Mouse (Mus musculus) liver, postnatal 0 days (tissue): ENCODE measurements around the gene Sv2a.

Source experiments
- CTCF ChIP-seq: sonication (generic); IDR thresholded peaks from 2 replicates; pipeline ENCODE4 v1.5.1; 2016; ENCODE audit warnings: antibody characterized with exemption, low read depth
- EP300 ChIP-seq: IDR thresholded peaks from 2 replicates; pipeline ENCODE4 v1.6.1; 2016; ENCODE audit warnings: antibody characterized with exemption, low read depth, mild to moderate bottlenecking

DNA sequence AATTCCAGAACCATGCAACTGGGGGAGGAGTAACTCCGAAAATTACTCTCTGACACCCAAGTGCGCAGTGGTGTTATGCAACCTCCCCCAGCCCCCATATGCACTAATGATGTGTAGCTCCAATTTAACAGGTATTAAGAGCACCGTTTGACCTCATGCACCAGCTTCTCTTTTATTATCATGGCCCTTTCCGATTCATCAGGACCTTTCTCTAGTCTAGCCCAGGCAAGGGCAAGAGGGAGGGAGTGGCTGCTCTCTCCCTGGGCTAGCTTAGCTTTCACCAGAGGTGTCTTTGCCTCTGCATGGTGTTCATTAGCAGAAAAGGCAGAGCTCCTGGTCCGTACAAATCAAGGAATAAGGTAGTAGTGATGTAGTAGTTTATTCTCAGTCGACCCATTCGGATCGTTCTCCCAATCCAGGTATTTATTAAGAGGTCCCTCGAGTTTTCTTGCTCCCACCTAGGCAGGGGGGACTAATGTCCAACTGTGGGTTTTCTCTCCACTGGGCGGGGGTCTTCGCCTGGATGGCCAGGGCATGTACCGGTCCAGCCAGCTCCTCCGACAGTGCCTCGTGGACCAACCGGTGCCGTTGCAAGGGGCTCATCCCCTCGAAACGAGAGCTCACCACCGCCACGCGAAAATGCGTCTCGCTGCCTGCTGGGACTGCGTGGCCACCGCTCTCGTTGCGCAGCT lies 15.6 kb downstream of the Sv2a start:
- no peak for TF ChIP-seq CTCF
- TF ChIP-seq EP300, result no peak
